Mouse (Mus musculus): ENCODE results near the gene Mpi.

The Mpi gene

DNA sequence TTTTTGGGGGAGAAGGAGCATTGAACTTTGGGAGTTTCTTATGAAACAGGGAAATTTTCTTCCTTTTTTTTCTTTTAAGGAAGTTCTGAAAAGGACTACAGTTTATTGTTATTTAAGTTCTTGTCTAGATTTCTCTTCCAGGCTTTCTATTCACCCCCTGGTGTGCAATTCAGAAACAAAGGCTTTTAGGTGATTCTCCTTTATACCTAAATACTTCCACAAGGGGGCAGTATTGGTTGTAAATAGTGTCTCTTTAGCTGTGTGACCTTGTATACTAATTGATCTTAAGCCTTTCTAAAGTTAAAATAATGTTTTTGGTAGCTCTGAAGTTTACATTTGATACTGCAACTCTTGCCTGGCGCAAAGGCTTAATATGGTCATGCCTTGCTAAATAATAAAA is 28.8 kb downstream of the Mpi start:
- DNase-seq (ENCODE audit: low read depth, low spot score) = peak; percentile 78

DNA sequence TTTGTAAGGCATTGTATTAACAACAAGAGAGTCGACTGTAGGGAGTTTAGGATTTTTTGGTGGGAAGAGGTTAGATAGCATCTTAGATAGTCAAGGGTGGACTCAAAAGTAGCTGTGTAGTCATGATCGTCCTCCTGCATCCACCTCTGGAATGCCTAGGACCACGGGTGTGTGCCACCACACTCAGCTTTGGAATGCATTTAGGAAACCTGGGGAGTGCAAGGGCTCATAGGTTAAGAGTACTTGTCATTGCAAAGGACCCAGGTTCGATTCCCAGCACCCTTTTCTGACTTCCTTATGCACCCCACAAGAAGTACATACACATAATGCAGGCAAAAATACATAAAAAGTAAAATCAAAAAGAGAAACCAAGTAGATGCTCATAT is 29.7 kb downstream of the Mpi start:
- no peak for DNase-seq (ENCODE audit: low read depth, low spot score)

GRCm38 (mm10) chr9:57522114-57522860 is 30.3 kb downstream of the Mpi start:
- no peak for DNase-seq (ENCODE audit: low read depth, low spot score)

DNA sequence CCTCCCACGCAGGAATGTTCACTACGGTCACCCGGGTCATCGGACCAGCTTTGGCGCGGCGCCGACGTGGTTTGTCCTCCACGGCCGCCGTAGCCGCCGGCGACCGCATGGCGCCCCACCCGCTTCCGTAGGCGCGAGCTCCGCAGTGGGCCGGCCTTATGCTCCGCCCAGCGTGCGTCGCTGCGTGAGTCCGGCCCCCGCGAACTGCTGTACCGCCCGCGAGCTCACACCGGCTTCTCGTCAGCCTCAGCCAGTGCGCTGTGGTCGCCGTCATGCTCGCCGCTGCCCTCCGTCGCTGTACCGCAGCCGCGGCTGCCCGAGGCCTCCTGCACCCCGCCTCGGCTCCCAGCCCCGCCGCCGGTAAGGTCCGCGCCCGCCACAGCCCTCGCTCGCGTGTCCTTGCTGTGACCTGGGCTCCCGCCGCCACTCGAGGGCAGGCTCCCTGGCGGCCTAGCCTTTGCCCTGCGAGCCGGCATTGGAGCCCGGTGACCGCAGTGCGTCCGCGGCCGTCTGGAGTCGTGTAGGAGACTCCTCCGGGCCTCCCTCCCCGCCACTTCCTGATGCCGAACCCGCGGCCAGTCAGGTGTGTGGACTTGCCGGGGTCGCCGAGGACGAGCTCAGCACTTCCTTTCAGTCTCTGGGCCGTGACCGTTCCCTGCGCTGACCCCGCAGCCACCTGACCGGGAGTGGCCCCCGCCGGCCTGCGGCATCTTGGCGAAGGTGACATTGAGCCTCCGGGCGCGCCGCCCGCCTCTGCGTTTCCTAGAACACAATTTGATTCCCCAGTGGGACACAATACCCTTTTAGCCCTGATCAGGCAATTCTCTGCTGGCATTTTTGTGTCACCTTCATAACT is 31.3 kb downstream of the Mpi start, which contains the start of gene Cox5a:
Gene Cox5a, plus strand, starts transcription at position 219 of the 856 bp plus-strand sequence.
- peak; percentile 95 for DNase-seq (ENCODE audit: low read depth, low spot score)

DNA sequence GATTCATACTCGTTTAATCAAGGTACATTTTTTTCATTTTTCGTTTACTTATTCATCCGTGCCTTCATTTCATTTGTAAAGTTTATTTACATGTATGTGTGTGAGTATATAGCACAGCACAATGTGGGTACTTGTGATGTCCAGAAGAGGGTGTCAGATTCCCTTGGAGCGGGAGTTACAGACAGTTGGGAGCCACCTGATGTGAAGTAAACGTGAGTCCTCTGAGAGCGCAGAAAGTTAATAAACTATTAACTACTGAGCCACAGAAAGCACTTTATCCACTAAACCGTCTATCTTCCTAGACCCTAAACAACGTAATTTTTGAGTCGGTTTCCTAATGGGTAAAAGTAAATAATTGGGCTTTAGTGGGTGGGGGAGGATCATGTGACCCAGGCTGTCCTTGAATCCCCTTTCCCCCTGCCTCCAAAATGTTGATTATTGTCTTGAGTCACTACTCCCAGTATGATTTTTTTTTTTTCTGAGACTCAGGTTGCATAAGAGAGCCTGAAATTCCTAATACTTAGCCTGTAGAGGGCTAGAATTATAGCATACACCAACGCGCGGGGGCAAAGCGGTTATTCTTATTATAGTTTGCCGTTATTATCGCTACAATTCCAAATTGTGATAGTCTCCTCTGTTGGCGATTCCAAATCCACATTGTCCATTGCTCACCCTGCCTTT is 32.0 kb downstream of the Mpi start:
- DNase-seq (ENCODE audit: low read depth, low spot score) = no peak

DNA sequence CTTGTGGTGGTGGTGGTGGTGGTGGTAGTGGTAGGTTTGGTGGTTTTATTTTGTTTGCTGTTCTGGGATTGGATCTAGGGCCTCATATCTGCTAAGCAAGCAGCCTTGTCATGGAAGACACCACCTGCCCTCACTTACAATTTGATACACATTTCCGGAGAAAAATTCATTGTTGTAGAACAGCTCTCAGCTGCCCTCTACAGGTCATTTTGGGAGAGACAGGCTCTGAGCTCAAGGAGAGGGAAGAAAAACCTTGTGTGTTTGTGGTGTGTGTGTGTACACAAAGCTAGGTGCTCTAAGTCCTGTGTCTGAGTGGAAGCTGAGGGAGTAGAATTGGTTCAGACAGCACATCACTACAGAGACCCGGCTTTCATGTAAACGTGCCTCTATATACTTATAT is 35.5 kb downstream of the Mpi start:
- peak; percentile 87 for DNase-seq (ENCODE audit: low read depth, low spot score)

DNA sequence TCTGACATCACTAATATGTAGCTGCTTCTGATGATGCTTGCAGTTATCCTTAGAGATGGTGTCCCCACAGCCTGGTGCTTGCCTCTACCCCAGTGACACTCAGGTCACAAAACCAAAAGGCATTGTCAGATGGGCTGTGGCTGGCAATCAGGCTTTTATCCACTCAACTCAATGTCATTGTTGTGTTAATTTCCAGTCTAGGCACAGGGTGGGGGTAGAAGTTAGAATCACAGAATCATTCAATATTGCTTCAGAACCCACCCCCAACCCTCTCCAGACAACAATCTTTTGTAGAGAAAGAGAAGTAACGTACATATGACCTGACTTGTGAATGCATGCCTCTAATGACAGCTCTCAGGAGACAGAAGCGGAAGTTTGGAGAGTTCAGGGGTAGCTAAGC is 42.0 kb downstream of the Mpi start:
- no peak for DNase-seq (ENCODE audit: low read depth, low spot score)

- no peak for DNase-seq (ENCODE audit: low read depth, low spot score)
Measured at GRCm38 (mm10) chr9:57505700-57506099, 46.9 kb downstream of the Mpi start.

DNA sequence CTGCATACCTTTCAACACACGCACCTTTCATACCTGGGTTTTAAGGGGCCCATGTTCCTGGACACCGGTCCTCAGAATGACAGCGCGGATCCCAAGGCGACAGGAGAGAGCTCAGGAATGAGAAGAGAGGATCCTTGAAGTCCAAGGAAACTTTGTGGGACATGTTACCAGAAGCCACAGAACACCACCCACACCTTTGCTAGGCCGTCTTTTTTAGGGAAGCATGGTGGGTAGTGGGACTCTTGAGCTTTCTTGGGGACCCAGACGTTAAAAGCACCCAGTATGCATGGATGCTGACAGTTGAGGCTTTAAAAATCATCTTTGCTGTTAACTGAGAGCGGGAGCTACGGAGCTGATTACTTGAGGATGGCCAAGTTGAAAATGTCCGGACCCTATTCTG is 47.7 kb downstream of the Mpi start:
- no peak for DNase-seq (ENCODE audit: low read depth, low spot score)

DNA sequence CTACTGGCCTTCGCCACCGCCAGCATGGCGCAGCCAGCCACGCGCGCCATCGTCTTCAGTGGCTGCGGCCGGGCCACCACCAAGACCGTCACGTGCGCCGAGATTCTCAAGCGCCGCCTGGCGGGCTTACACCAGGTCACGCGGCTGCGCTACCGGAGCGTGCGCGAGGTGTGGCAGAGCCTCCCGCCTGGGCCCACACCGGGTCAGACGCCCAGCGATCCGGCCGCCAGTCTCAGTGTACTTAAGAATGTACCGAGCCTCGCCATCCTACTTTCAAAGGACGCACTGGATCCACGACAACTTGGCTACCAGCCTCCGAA is 48.2 kb downstream of the Mpi start:
- DNase-seq (ENCODE audit: low read depth, low spot score) = peak; percentile 71

DNA sequence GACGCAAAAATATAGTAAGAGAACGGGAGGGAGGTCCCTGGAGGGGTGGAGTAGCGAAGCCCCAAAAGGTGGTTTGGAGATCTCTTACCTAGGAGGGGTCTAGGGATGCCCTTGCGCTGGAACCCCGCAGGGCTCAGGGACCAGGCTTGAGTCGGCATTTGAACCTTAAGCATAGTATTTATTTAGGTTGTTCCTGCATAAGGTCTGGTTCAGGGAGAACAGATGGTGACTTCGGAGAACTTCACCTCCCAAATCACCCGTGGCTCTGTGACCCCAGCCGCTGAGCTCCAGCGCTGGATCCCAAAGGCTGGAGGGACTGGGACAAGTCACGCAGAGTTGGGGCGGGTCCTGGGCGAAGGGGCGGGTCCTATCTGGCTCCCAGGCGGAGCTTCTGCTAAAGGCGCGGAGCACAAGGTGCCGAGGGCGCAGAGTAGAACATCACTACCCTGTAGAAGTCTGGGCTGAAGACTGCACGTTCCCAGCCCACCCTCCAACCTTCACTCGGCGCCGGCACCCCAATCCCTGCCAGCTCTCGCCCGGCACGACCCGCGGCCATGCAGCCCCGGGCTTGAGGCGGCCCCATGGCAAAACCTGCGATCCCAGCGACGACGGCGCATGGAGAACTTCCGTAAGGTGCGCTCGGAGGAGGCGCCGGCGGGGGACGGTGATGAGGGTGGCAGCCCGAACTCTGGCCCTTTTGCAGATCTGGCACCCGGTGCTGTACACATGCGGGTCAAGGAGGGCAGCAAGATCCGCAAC is 48.8 kb downstream of the Mpi start, which contains the start of gene Rpp25:
Gene Rpp25, plus strand, starts transcription at position 405 of the 759 bp plus-strand sequence.
- peak; percentile 25 for DNase-seq (ENCODE audit: low read depth, low spot score)

- no peak for DNase-seq (ENCODE audit: low read depth, low spot score)
Measured at GRCm38 (mm10) chr9:57502911-57503621, 49.5 kb downstream of the Mpi start.

GRCm38 (mm10) chr9:57501861-57502260 is 50.7 kb downstream of the Mpi start:
- no peak for DNase-seq (ENCODE audit: low read depth, low spot score)

DNA sequence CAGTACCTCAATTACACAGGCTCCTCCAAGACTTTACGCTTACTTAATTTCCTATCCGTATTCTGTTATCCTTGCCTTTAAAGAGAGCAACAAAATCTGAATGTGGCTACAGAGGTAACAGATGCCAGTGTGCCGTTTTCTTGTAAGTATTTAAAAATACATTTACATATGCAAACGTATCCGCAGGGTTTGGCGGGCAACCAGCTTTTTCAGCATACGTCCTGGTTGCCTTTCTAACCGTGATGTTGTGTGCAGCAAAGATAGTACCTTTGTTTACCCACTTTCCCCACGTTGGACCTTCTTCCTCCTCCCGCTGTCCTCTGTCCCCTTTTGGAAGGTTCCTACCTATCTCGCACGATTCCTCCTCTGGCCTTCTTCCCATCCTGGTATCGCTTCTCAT is 51.1 kb downstream of the Mpi start:
- DNase-seq (ENCODE audit: low read depth, low spot score) = no peak

GRCm38 (mm10) chr9:57498536-57498935 is 54.0 kb downstream of the Mpi start:
- DNase-seq (ENCODE audit: low read depth, low spot score) = no peak

- DNase-seq (ENCODE audit: low read depth, low spot score) = no peak
Measured at GRCm38 (mm10) chr9:57497236-57497635, 55.3 kb downstream of the Mpi start.

DNA sequence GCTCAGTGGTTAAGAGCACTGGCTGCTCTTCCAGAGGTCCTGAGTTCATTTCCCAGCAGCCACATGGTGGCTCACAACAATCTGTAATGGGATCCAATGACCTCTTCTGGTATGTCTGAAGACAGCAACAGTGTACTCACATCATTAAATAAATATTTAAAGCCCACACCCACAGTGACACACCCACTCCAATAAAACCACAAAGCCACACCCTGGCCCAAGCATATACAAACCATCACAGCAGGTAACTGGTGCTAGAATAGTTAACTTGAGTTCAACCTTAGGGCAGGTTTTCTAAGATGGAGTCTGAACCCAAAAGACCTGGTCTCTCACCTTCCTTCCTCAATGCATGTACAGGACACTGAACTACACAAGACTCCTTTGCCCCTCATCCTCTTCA is 57.6 kb downstream of the Mpi start:
- no peak for DNase-seq (ENCODE audit: low read depth, low spot score)

Measured in CD4-positive, CD25-positive, alpha-beta regulatory T cell, adult 2 months (primary cell).